Mouse (Mus musculus): ENCODE results near the gene Ang2.

Gene Ang2

GRCm38 (mm10) chr14:51150206-51150831 is 48.6 kb downstream of the Ang2 start:
- DNase-seq (ENCODE audit: low spot score), result no peak

GRCm38 (mm10) chr14:51149164-51149563 is 49.8 kb downstream of the Ang2 start:
- DNase-seq (ENCODE audit: low spot score), result no peak

- DNase-seq (ENCODE audit: low spot score), result no peak
These were observed 50.9 kb downstream of the Ang2 start for GRCm38 (mm10) chr14:51148006-51148405.

- DNase-seq (ENCODE audit: low spot score), result no peak
These were observed 52.3 kb downstream of the Ang2 start, which contains the start of gene Rnase1 for GRCm38 (mm10) chr14:51146685-51147084. Gene Rnase1 (minus strand): TSS chr14:51146785.

- DNase-seq (ENCODE audit: low spot score), result no peak
These were observed 53.4 kb downstream of the Ang2 start for GRCm38 (mm10) chr14:51145521-51145920.
